Mouse (Mus musculus): ENCODE results near the gene Rps6ka3. TPM values are rescaled to one million over a fixed set of nuclear protein-coding genes. Genes with fewer than 3 reads are reported as not detected.

The Rps6ka3 gene
- polyA plus RNA-seq, 1 experiment: 7.3 TPM

DNA sequence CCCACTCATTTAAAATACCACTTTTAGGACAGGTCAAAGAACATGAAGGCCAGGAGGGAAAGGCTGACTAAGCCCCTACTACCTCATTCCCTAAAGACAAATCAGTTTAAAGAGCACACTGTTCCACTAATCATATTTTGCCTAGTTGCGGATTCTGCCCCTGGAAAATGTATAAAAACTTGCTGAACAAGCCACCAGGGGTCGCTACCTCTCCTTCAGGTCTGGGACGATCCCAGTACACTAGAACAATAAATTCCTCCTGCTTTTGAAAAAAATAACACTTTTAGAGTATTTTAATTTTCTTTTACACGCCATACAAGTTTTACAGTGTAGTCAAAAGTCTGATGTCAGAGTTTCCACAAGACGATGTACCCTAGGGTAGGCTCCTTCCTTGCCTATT lies 76.7 kb downstream of the Rps6ka3 start:
- Histone ChIP-seq H3ac (ENCODE audit: control insufficient read depth, insufficient read length, low read depth) (no peak overlapping the region), H3K4me3 (ENCODE audit: insufficient read depth, poor library complexity, severe bottlenecking) (no peak overlapping the region), H3K36me3 (ENCODE audit: control insufficient read depth, insufficient read depth) (no peaks in the 10 kb centered on the region), H3K27me3 (ENCODE audit: control insufficient read depth, insufficient read depth, insufficient read length) (no peaks in the 10 kb centered on the region), H3K79me2 (ENCODE audit: control insufficient read depth, insufficient read depth) (no peaks in the 10 kb centered on the region), H3K79me3 (ENCODE audit: low read depth) (no peaks in the 10 kb centered on the region)
- TF ChIP-seq CTCF (IDR thresholded peaks at IDR 0.05; ENCODE audit: control insufficient read depth, insufficient read depth, insufficient read length) (no peak), MAX (IDR thresholded peaks at IDR 0.05) (no peak), MYOG (IDR thresholded peaks at IDR 0.05; ENCODE audit: control insufficient read depth, extremely low read depth, insufficient read length) (no peak), CEBPB (IDR thresholded peaks at IDR 0.05; ENCODE audit: low read depth) (no peak), USF1 (IDR thresholded peaks at IDR 0.05; ENCODE audit: low read depth) (no peak), MYOD1 (IDR thresholded peaks at IDR 0.05; ENCODE audit: control insufficient read depth, insufficient read length, low read depth) (no peak), FOSL1 (IDR thresholded peaks at IDR 0.05; ENCODE audit: insufficient read depth, low read length, poor library complexity, severe bottlenecking) (no peak)

GRCm38 (mm10) chrX:159295879-159296278 lies 85.8 kb downstream of the Rps6ka3 start:
- TF ChIP-seq CTCF (IDR thresholded peaks at IDR 0.05; ENCODE audit: control insufficient read depth, insufficient read depth, insufficient read length): no peak
- no peak for TF ChIP-seq CEBPB (IDR thresholded peaks at IDR 0.05; ENCODE audit: low read depth)
- TF ChIP-seq MAX (IDR thresholded peaks at IDR 0.05): no peak
- no peak for TF ChIP-seq MYOD1 (IDR thresholded peaks at IDR 0.05; ENCODE audit: control insufficient read depth, insufficient read length, low read depth)
- TF ChIP-seq USF1 (IDR thresholded peaks at IDR 0.05; ENCODE audit: low read depth): no peak
- no peaks in the 10 kb centered on the region for H3K79me3 ChIP-seq (ENCODE audit: low read depth)
- no peak overlapping the region for H3ac ChIP-seq (ENCODE audit: control insufficient read depth, insufficient read length, low read depth)
- H3K27me3 ChIP-seq (ENCODE audit: control insufficient read depth, insufficient read depth, insufficient read length): no peaks in the 10 kb centered on the region
- H3K4me3 ChIP-seq (ENCODE audit: insufficient read depth, poor library complexity, severe bottlenecking): no peak overlapping the region
- no peaks in the 10 kb centered on the region for H3K36me3 ChIP-seq (ENCODE audit: control insufficient read depth, insufficient read depth)
- H3K79me2 ChIP-seq (ENCODE audit: control insufficient read depth, insufficient read depth): no peaks in the 10 kb centered on the region

- TF ChIP-seq FOSL1 (IDR thresholded peaks at IDR 0.05; ENCODE audit: insufficient read depth, low read length, poor library complexity, severe bottlenecking) (no peak), CTCF (IDR thresholded peaks at IDR 0.05; ENCODE audit: control insufficient read depth, insufficient read depth, insufficient read length) (no peak), MYOG (IDR thresholded peaks at IDR 0.05; ENCODE audit: control insufficient read depth, extremely low read depth, insufficient read length) (no peak), USF1 (IDR thresholded peaks at IDR 0.05; ENCODE audit: low read depth) (no peak), MAX (IDR thresholded peaks at IDR 0.05) (no peak), CEBPB (IDR thresholded peaks at IDR 0.05; ENCODE audit: low read depth) (no peak), MYOD1 (IDR thresholded peaks at IDR 0.05; ENCODE audit: control insufficient read depth, insufficient read length, low read depth) (no peak)
- Histone ChIP-seq H3K36me3 (ENCODE audit: control insufficient read depth, insufficient read depth) (no peaks in the 10 kb centered on the region), H3K4me3 (ENCODE audit: insufficient read depth, poor library complexity, severe bottlenecking) (no peak overlapping the region), H3K79me2 (ENCODE audit: control insufficient read depth, insufficient read depth) (no peaks in the 10 kb centered on the region), H3K27me3 (ENCODE audit: control insufficient read depth, insufficient read depth, insufficient read length) (no peaks in the 10 kb centered on the region), H3K79me3 (ENCODE audit: low read depth) (no peaks in the 10 kb centered on the region), H3ac (ENCODE audit: control insufficient read depth, insufficient read length, low read depth) (no peak overlapping the region)
These were observed 92.5 kb downstream of the Rps6ka3 start for GRCm38 (mm10) chrX:159302349-159303311.

DNA sequence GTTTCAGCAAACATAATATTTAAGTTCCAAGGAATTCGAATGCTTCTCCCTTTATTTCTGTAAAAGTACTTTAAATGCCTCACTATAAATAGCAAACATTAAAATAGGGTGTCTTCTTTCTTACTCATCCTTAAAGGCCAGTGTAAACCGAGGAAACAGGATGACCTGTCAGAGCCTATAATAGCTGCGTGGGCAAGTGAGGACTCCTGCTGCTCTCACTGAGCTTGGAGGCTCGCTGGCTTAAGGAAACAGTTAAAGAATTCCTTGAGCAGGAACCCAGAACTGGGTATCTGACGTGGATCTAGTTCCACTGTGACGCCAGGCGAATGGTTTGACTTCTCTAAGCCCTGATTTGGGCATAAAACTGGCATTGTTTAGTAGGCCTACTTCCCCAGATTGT lies 105.2 kb downstream of the Rps6ka3 start:
- H3K79me2 ChIP-seq (ENCODE audit: control insufficient read depth, insufficient read depth): no peaks in the 10 kb centered on the region
- no peaks in the 10 kb centered on the region for H3K27me3 ChIP-seq (ENCODE audit: control insufficient read depth, insufficient read depth, insufficient read length)
- no peaks in the 10 kb centered on the region for H3K36me3 ChIP-seq (ENCODE audit: control insufficient read depth, insufficient read depth)
- no peaks in the 10 kb centered on the region for H3K79me3 ChIP-seq (ENCODE audit: low read depth)
- no peak overlapping the region for H3K4me3 ChIP-seq (ENCODE audit: insufficient read depth, poor library complexity, severe bottlenecking)
- no peak for TF ChIP-seq USF1 (IDR thresholded peaks at IDR 0.05; ENCODE audit: low read depth)
- TF ChIP-seq MAX (IDR thresholded peaks at IDR 0.05): no peak
- TF ChIP-seq MYOD1 (IDR thresholded peaks at IDR 0.05; ENCODE audit: control insufficient read depth, insufficient read length, low read depth): no peak
- TF ChIP-seq CTCF (IDR thresholded peaks at IDR 0.05; ENCODE audit: control insufficient read depth, insufficient read depth, insufficient read length): no peak
- no peak for TF ChIP-seq MYOG (IDR thresholded peaks at IDR 0.05; ENCODE audit: control insufficient read depth, extremely low read depth, insufficient read length)
- no peak overlapping the region for H3ac ChIP-seq (ENCODE audit: control insufficient read depth, insufficient read length, low read depth)

- Histone ChIP-seq H3K36me3 (ENCODE audit: control insufficient read depth, insufficient read depth) (no peaks in the 10 kb centered on the region), H3K79me3 (ENCODE audit: low read depth) (no peaks in the 10 kb centered on the region), H3K79me2 (ENCODE audit: control insufficient read depth, insufficient read depth) (no peaks in the 10 kb centered on the region), H3K27me3 (ENCODE audit: control insufficient read depth, insufficient read depth, insufficient read length) (no peaks in the 10 kb centered on the region), H3ac (ENCODE audit: control insufficient read depth, insufficient read length, low read depth) (no peak overlapping the region), H3K4me3 (ENCODE audit: insufficient read depth, poor library complexity, severe bottlenecking) (no peak overlapping the region)
- TF ChIP-seq CEBPB (IDR thresholded peaks at IDR 0.05; ENCODE audit: low read depth): no peak
- no peak for TF ChIP-seq MYOG (IDR thresholded peaks at IDR 0.05; ENCODE audit: control insufficient read depth, extremely low read depth, insufficient read length)
- TF ChIP-seq CTCF (IDR thresholded peaks at IDR 0.05; ENCODE audit: control insufficient read depth, insufficient read depth, insufficient read length): no peak
- TF ChIP-seq USF1 (IDR thresholded peaks at IDR 0.05; ENCODE audit: low read depth): no peak
- TF ChIP-seq MAX (IDR thresholded peaks at IDR 0.05): no peak
- no peak for TF ChIP-seq FOSL1 (IDR thresholded peaks at IDR 0.05; ENCODE audit: insufficient read depth, low read length, poor library complexity, severe bottlenecking)
- TF ChIP-seq MYOD1 (IDR thresholded peaks at IDR 0.05; ENCODE audit: control insufficient read depth, insufficient read length, low read depth): no peak
These were observed 111.2 kb downstream of the Rps6ka3 start for GRCm38 (mm10) chrX:159321342-159321741.

Data from C2C12 (cell line).